In genomic region chr17:17375581-17375980, GRCm38 (mm10) we compare ENCODE assay signal across 9 mouse cellular contexts. TPM values are rescaled to one million over a fixed set of nuclear protein-coding genes. Genes with fewer than 3 reads are reported as not detected.
A peak's percentile ranks its signal among the peaks of the same experiment; 100 is the strongest.
DNase-seq lines count a peak whose midpoint lies in the region; ATAC-seq lines count a peak whose summit lies in the region.
"Had no signal": no experiment of that assay in that cellular context is flagged by ENCODE, and none has a peak within 500 bp of the region (broad histone marks: within the 10 kb centered on the region; RNA-seq: fewer than 3 reads in every experiment).

No protein-coding gene starts in this region.

- H3K4me1 ChIP-seq in heart, embryonic 16.5 days (ENCODE audit: control insufficient read depth, insufficient read depth, low read length) = peaks cover 16% of the 10 kb centered on the region
- H3K4me1 ChIP-seq in embryonic facial prominence, embryonic 10.5 days = peaks cover 12% of the 10 kb centered on the region
- no peaks in the 10 kb centered on the region for H3K4me1 ChIP-seq in intestine, embryonic 15.5 days (replicated peaks)
- peaks cover 25% of the 10 kb centered on the region for H3K4me1 ChIP-seq in midbrain, embryonic 16.5 days (ENCODE audit: control insufficient read depth, insufficient read depth, low read length)

- H3K9ac ChIP-seq in heart, embryonic 16.5 days (ENCODE audit: low read length) = no peak overlapping the region
- H3K9ac ChIP-seq in intestine, embryonic 15.5 days = no peak overlapping the region
- no peak overlapping the region for H3K9ac ChIP-seq in midbrain, embryonic 16.5 days (ENCODE audit: low read depth, low read length)

- H3K27me3 ChIP-seq in heart, embryonic 16.5 days (ENCODE audit: control insufficient read depth, insufficient read depth, low read length) = no peaks in the 10 kb centered on the region
- no peaks in the 10 kb centered on the region for H3K27me3 ChIP-seq in embryonic facial prominence, embryonic 10.5 days (replicated peaks; ENCODE audit: low read depth, poor library complexity, severe bottlenecking)
- H3K27me3 ChIP-seq in intestine, embryonic 15.5 days (replicated peaks) = no peaks in the 10 kb centered on the region
- H3K27me3 ChIP-seq in midbrain, embryonic 16.5 days (ENCODE audit: control insufficient read depth, insufficient read depth, low read depth, low read length) = no peaks in the 10 kb centered on the region
- H3K27me3 ChIP-seq: Patski had no signal

- no peak for DNase-seq in heart, adult 8-10 months (ENCODE audit: low spot score)
- no peak for DNase-seq in embryonic facial prominence, embryonic 10.5 days (ENCODE audit: low spot score)
- DNase-seq in adrenal gland, postnatal 10 days = no peak
- no peak for DNase-seq in left cerebral cortex, postnatal 14 days (ENCODE audit: low spot score in 2 of 2)
- DNase-seq in thymus, postnatal 14 days = no peak

- intact Hi-C loops in left cerebral cortex, postnatal 14 days (cut with DNase I) = loop anchor here (2.0 to 10.0 kb wide), 2 partner anchors 69 to 449 kb away; partner anchors contain the start of gene Spaca6

- no peaks in the 10 kb centered on the region for H3K9me3 ChIP-seq in heart, embryonic 16.5 days (replicated peaks; ENCODE audit: control insufficient read depth, low read length)
- no peaks in the 10 kb centered on the region for H3K9me3 ChIP-seq in embryonic facial prominence, embryonic 10.5 days
- no peaks in the 10 kb centered on the region for H3K9me3 ChIP-seq in intestine, embryonic 15.5 days
- no peaks in the 10 kb centered on the region for H3K9me3 ChIP-seq in midbrain, embryonic 16.5 days (replicated peaks; ENCODE audit: control insufficient read depth, low read length, poor library complexity, severe bottlenecking)

- ATAC-seq in heart, embryonic 16.5 days (replicated peaks; ENCODE audit: extremely low read depth, insufficient read depth, low FRiP score) = no peak
- no peak for ATAC-seq in intestine, embryonic 15.5 days
- no peak for ATAC-seq in midbrain, embryonic 16.5 days
- ATAC-seq: Patski had no signal

- peaks cover 11% of the 10 kb centered on the region for H3K36me3 ChIP-seq in heart, embryonic 16.5 days (ENCODE audit: control insufficient read depth, insufficient read depth)
- peaks cover 40% of the 10 kb centered on the region for H3K36me3 ChIP-seq in embryonic facial prominence, embryonic 10.5 days (replicated peaks)
- H3K36me3 ChIP-seq in intestine, embryonic 15.5 days = no peaks in the 10 kb centered on the region
- 0 out of 2 replicates have a peak, but pooled peaks cover 8% of the 10 kb centered on the region for H3K36me3 ChIP-seq in midbrain, embryonic 16.5 days (ENCODE audit: control insufficient read depth, insufficient read depth, low read length)

- WGBS in heart, embryonic 16.5 days = 84% methylated on average over 3 of the region's 3 CpGs
- 90% methylated on average over 3 of the region's 3 CpGs for WGBS in embryonic facial prominence, embryonic 10.5 days
- 88% methylated on average over 3 of the region's 3 CpGs for whole genome bisulfite sequencing in intestine, embryonic 15.5 days
- 90% methylated on average over 3 of the region's 3 CpGs for WGBS in midbrain, embryonic 16.5 days

- H3K27ac ChIP-seq in heart, embryonic 16.5 days (ENCODE audit: low read length) = no peak overlapping the region
- H3K27ac ChIP-seq in embryonic facial prominence, embryonic 10.5 days (replicated peaks) = peak overlapping the region; percentile 91; the same call in 1 of the 2 replicates
- no peak overlapping the region for H3K27ac ChIP-seq in intestine, embryonic 15.5 days
- no peak overlapping the region for H3K27ac ChIP-seq in midbrain, embryonic 16.5 days (ENCODE audit: low read length)

- H3K4me3 ChIP-seq in heart, embryonic 16.5 days (ENCODE audit: low read length) = peak overlapping the region; percentile 80
- H3K4me3 ChIP-seq in embryonic facial prominence, embryonic 10.5 days = peak overlapping the region; percentile 61
- peak overlapping the region; percentile 72 for H3K4me3 ChIP-seq in intestine, embryonic 15.5 days (replicated peaks)
- H3K4me3 ChIP-seq in midbrain, embryonic 16.5 days (ENCODE audit: low read depth, low read length) = peak overlapping the region; percentile 81; the same call in 1 of the 2 replicates

- H3K4me2 ChIP-seq in heart, embryonic 16.5 days (ENCODE audit: low read depth, low read length) = peak overlapping the region; percentile 67
- peak overlapping the region; percentile 72 for H3K4me2 ChIP-seq in intestine, embryonic 15.5 days (replicated peaks)
- H3K4me2 ChIP-seq in midbrain, embryonic 16.5 days (ENCODE audit: low read length) = peak overlapping the region; percentile 80

RNA-seq across cellular contexts. Expression of gene Riok2, which starts 1.5 kb away (rescaled TPM):
- 19.3 and 23.5 TPM in 2 replicates for polyA plus RNA-seq in heart, embryonic 16.5 days (2015; fragmentation: Nextera tagmentation; extraction: Ambion mirVana)
- 10 to 100 TPM; 15.4 to 20.2 (median 16.4) TPM for total RNA-seq in heart, adult 8-10 months (2022)
- polyA plus RNA-seq in embryonic facial prominence, embryonic 10.5 days (2016; fragmentation: Nextera tagmentation; extraction: Ambion mirVana) = 36.0 and 37.3 TPM in 2 replicates
- polyA plus RNA-seq in intestine, embryonic 15.5 days (2015; fragmentation: Nextera tagmentation; extraction: Ambion mirVana) = 26.1 and 30.0 TPM in 2 replicates
- polyA plus RNA-seq in midbrain, embryonic 16.5 days (2015; fragmentation: Nextera tagmentation; extraction: Ambion mirVana) = 21.6 and 24.9 TPM in 2 replicates
- total RNA-seq in adrenal gland, postnatal 10 days (2021) = 10 to 100 TPM; 22.1 to 24.3 TPM
- total RNA-seq in left cerebral cortex, postnatal 14 days (2021) = 10 to 100 TPM; 14.6 to 17.2 TPM

RNA-seq across cellular contexts. Expression of gene Lix1, which starts 26.9 kb away (rescaled TPM):
- 2.7 and 3.7 TPM in 2 replicates for polyA plus RNA-seq in heart, embryonic 16.5 days (2015; fragmentation: Nextera tagmentation; extraction: Ambion mirVana)
- total RNA-seq in heart, adult 8-10 months (2022) = 1 to 10 TPM; 5.2 to 7.3 (median 6.4) TPM
- polyA plus RNA-seq in embryonic facial prominence, embryonic 10.5 days (2016; fragmentation: Nextera tagmentation; extraction: Ambion mirVana) = 74.4 and 83.9 TPM in 2 replicates
- polyA plus RNA-seq in intestine, embryonic 15.5 days (2015; fragmentation: Nextera tagmentation; extraction: Ambion mirVana) = 4.2 and 4.7 TPM in 2 replicates
- 9.6 and 10.2 TPM in 2 replicates for polyA plus RNA-seq in midbrain, embryonic 16.5 days (2015; fragmentation: Nextera tagmentation; extraction: Ambion mirVana)
- 10 to 100 TPM in 1 of 2 experiments, 1 to 10 TPM in 1; 7.7 to 10.5 TPM for total RNA-seq in adrenal gland, postnatal 10 days (2021)
- 10 to 100 TPM; 73.1 to 73.6 TPM for total RNA-seq in left cerebral cortex, postnatal 14 days (2021)
- polyA plus RNA-seq: Patski had no signal
